Mouse (Mus musculus) lung, adult 2 months (tissue): ENCODE measurements around the gene Mesp1.

Experiments
- CTCF ChIP-seq: fragments of 200-500 bp; IDR thresholded peaks from 2 replicates; pipeline ENCODE4 v1.5.1; 2011; ENCODE audit warnings: mild to moderate bottlenecking, low read length, control low read depth; ENCODE audit not compliant: insufficient read depth
- POLR2A ChIP-seq: fragments of 200-500 bp; IDR thresholded peaks from 2 replicates; pipeline ENCODE4 v1.6.1; 2011; ENCODE audit warnings: low read depth, mild to moderate bottlenecking, control low read depth, low read length, borderline replicate concordance; ENCODE audit errors: extremely low read depth

DNA sequence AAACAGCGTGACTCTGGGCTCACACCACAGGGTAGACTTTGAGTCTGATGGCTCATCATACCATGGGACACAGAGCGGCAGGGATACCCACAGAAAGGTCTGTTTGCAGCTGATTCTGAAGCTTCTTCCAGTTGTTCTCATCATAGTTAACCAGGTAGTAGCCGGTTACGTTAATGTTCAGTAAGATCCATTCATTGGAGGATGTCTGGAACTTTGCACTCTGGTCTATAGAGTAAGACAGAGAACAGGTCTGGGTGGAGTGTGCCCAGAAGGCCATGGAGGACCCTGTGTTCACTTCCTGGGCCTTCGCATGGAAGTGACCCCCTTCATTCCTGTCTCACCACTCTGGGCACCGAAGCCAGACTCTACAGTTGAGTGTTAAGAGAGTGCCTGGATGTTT, 41.6 kb upstream of the Mesp1 start:
- TF ChIP-seq POLR2A = no peak
- no peak for TF ChIP-seq CTCF
